Mouse (Mus musculus) embryonic facial prominence, embryonic 14.5 days (tissue): ENCODE results near the gene Cgrrf1. TPM values are rescaled to one million over a fixed set of nuclear protein-coding genes. Genes with fewer than 3 reads are reported as not detected.

ENCODE experiments used
- ATAC-seq: fragments of 200-750 bp; cut with Nextera tagmentation; 2 replicates; pipeline ENCODE4 v1.8.0; 2017; ENCODE audit warnings: low read depth, moderate number of reproducible peaks, moderate TSS enrichment
- DNase-seq: peaks from one replicate; pipeline ENCODE4 v3.0.0-alpha.2; 2015; ENCODE audit warnings: low spot score
- H3K27ac ChIP-seq: fragments of 300-500 bp; sonication (generic); replicated peaks from 2 replicates; pipeline ENCODE4 v1.5.1; 2014; ENCODE audit warnings: low read depth, mild to moderate bottlenecking, low read length, moderate library complexity
- H3K27me3 ChIP-seq: fragments of 300-500 bp; sonication (generic); replicated peaks from 2 replicates; pipeline ENCODE4 v1.6.1; 2014; ENCODE audit warnings: low read length; ENCODE audit not compliant: control insufficient read depth, insufficient read depth
- H3K36me3 ChIP-seq: fragments of 300-500 bp; sonication (generic); 2 replicates; pipeline ENCODE4 v1.6.1; 2014; ENCODE audit warnings: low read length, mixed read lengths; ENCODE audit not compliant: control insufficient read depth, insufficient read depth
- H3K4me1 ChIP-seq: fragments of 300-500 bp; sonication (generic); 2 replicates; pipeline ENCODE4 v1.6.1; 2014; ENCODE audit warnings: antibody characterized with exemption, low read length; ENCODE audit not compliant: control insufficient read depth, insufficient read depth
- H3K4me2 ChIP-seq: fragments of 300-500 bp; sonication (generic); 2 replicates; pipeline ENCODE4 v1.6.1; 2014; ENCODE audit warnings: low read depth, mild to moderate bottlenecking, low read length, moderate library complexity, mixed read lengths
- H3K4me3 ChIP-seq: fragments of 300-500 bp; sonication (generic); 2 replicates; pipeline ENCODE4 v1.5.1; 2014; ENCODE audit warnings: low read depth, mild to moderate bottlenecking, low read length
- H3K9ac ChIP-seq: fragments of 300-500 bp; sonication (generic); 2 replicates; pipeline ENCODE4 v1.6.1; 2014; ENCODE audit warnings: low read depth, mild to moderate bottlenecking, low read length, moderate library complexity, mixed read lengths
- H3K9me3 ChIP-seq: fragments of 300-500 bp; sonication (generic); 2 replicates; pipeline ENCODE4 v1.6.1; 2016; ENCODE audit warnings: low read length; ENCODE audit not compliant: control insufficient read depth
- WGBS: fragments of 180-500 bp; shearing (Covaris S2); extraction: QIAGEN DNeasy Blood & Tissue Kit; methylation state at CpG from one replicate; pipeline ENCODE4 v1.1.7; 2014; 5-methylcytosine and 5-hydroxymethylcytosine counted together
- polyA plus RNA-seq: library from polyadenylated mRNA; unstranded; fragments of >200 nt; fragmentation: Nextera tagmentation; extraction: Ambion mirVana; gene quantifications from 2 replicates; pipeline ENCODE4 v1.2.1, GENCODE M21; 2014

Cgrrf1 gene
- polyA plus RNA-seq, 1 experiment from 2014 or later: 28.7 TPM

DNA sequence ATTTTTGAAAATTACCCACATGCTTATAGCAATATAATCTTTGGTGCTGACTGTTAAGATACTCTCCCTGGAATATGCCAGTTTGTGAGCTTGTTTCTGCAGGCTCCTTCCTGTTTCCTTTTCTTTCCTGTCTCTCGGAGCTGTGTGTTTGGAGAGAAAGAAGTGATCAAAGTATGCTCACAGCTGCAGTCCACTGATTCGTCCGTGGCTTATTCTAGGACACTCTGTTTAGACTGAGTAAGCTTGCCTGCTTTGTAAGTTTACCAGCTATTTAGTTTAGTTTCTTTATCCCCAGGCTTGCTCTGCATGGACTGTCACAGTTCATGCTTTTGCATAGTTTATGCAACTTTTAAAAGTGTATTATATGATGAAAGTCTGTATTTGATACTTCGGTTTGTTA lies 7.4 kb downstream of the Cgrrf1 start:
- Histone ChIP-seq H3K4me1 (no peaks in the 10 kb centered on the region), H3K27ac (no peak overlapping the region), H3K36me3 (peaks cover 22% of the 10 kb centered on the region; the same call in 1 of the 2 replicates), H3K4me3 (no peak overlapping the region), H3K9me3 (no peaks in the 10 kb centered on the region), H3K9ac (no peak overlapping the region), H3K4me2 (no peak overlapping the region), H3K27me3 (no peaks in the 10 kb centered on the region)
- 0 out of 2 replicates have a peak, but pooled peaks have one; percentile 33 for ATAC-seq
- DNase-seq: no peak
- WGBS: 56% methylated on average over 4 of the region's 4 CpGs

GRCm38 (mm10) chr14:46845706-46846105 lies 13.8 kb downstream of the Cgrrf1 start:
- DNase-seq (no peak), ATAC-seq (no peak)
- Histone ChIP-seq H3K4me3 (no peak overlapping the region), H3K4me2 (no peak overlapping the region), H3K4me1 (no peaks in the 10 kb centered on the region), H3K36me3 (peaks cover 23% of the 10 kb centered on the region), H3K9ac (no peak overlapping the region), H3K27ac (no peak overlapping the region), H3K9me3 (no peaks in the 10 kb centered on the region), H3K27me3 (no peaks in the 10 kb centered on the region)
- 94% methylated on average over 11 of the region's 11 CpGs for WGBS

DNA sequence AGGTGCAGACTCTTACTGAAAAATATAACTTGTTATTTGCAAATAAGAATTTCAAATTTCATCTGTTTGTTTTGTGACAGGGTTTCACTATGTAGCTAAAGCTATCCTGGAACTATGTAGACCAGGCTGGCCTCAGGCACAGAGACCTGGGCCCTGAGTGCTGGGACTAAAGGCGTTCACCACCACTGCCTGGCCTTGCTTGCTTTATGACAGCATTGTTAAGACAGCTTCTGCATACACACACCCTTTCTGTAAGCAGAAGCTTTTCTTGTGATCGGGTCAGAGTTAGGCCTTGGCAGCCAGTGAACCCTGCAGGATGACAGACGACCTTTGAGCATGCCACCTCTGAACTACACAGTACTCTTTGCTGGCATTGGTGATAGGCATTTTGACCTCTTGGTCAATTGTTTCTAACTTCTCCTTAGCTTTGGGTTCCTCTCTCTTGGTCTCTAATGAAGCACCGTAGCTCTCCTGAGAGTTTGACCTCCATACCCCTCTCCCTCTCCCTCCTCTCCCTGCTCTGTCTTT lies 16.2 kb downstream of the Cgrrf1 start:
- Histone ChIP-seq H3K4me1 (no peaks in the 10 kb centered on the region), H3K4me2 (no peak overlapping the region), H3K27me3 (no peaks in the 10 kb centered on the region), H3K4me3 (no peak overlapping the region), H3K9ac (no peak overlapping the region), H3K27ac (no peak overlapping the region), H3K9me3 (no peaks in the 10 kb centered on the region), H3K36me3 (peaks cover 7% of the 10 kb centered on the region; the same call in 1 of the 2 replicates)
- DNase-seq: no peak
- 85% methylated on average over 4 of the region's 4 CpGs for WGBS
- ATAC-seq: no peak

DNA sequence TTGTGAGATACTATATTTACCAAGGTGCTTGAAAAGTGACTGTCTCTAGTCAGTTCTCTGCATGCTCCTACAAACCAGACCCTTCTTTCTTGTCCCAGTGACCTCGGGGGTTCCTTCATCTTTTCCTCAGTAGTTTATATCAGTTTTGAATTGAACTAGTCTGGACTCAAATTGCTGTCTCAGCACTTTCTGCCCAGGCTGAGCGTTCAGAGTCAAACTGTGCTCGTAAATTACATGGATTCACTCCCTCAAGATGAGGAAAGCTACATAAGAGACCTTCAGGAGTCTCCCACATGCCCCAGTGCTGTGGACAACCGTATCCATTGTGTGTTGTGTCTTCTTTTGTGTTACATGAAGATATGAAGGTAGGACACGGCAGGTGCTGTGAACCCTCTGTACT lies 16.8 kb downstream of the Cgrrf1 start:
- Histone ChIP-seq H3K4me2 (no peak overlapping the region), H3K4me3 (no peak overlapping the region), H3K9me3 (no peaks in the 10 kb centered on the region), H3K27me3 (no peaks in the 10 kb centered on the region), H3K27ac (no peak overlapping the region), H3K36me3 (peaks cover 10% of the 10 kb centered on the region; the same call in 1 of the 2 replicates), H3K9ac (no peak overlapping the region), H3K4me1 (no peaks in the 10 kb centered on the region)
- no peak for ATAC-seq
- 83% methylated on average over 5 of the region's 5 CpGs for WGBS
- DNase-seq: no peak

- 92% methylated on average over 1 of the region's 1 CpGs for WGBS
- H3K27ac ChIP-seq: no peak overlapping the region
- no peak overlapping the region for H3K4me3 ChIP-seq
- no peak overlapping the region for H3K9ac ChIP-seq
- peaks cover 18% of the 10 kb centered on the region for H3K36me3 ChIP-seq
- H3K9me3 ChIP-seq: no peaks in the 10 kb centered on the region
- DNase-seq: no peak
- H3K4me1 ChIP-seq: no peaks in the 10 kb centered on the region
- no peak overlapping the region for H3K4me2 ChIP-seq
- no peak for ATAC-seq
- H3K27me3 ChIP-seq: no peaks in the 10 kb centered on the region
These were observed 17.8 kb downstream of the Cgrrf1 start for GRCm38 (mm10) chr14:46849769-46850168.

DNA sequence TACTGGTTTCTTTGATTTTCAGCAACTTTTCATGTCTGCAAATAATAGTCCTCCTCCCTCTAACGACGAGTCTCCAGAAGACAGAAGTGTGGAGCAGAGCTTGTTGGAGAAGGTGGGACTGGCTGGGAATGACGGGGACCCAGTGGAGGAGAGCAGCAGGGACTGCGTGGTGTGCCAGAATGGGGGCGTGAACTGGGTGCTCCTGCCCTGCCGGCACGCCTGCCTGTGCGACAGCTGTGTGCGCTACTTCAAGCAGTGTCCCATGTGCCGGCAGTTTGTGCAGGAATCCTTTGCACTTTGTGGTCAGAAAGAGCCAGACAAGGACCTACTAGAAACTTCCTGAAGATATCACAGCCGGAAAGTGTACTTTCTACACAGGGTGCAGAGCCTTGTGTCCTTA lies 21.8 kb downstream of the Cgrrf1 start:
- ATAC-seq: no peak

DNA sequence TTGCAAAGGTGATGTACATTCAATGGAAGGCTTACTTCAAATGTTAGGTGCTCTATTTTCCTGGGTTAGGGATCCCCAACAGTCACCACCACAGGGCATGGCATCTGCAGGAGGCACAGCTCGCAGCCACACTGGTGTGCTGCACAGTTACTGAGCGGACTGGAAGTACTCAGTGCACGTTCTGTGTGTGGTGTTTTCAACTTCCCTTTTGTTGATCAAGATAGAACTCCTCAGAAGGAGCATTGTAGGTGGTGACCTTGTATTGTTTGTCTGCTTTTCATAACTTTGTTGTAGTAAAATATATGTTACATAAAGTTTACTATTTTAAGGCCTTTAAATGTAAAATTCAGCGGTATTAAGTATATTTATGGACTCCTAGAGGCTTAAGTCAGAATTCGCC lies 31.0 kb downstream of the Cgrrf1 start:
- WGBS: 88% methylated on average over 5 of the region's 5 CpGs
- no peak for ATAC-seq

More for the DNA sequence above, 21.8 kb downstream of the Cgrrf1 start:
- no peak overlapping the region for H3K27ac ChIP-seq
- peaks cover 16% of the 10 kb centered on the region; the same call in 1 of the 2 replicates for H3K36me3 ChIP-seq
- no peak overlapping the region for H3K4me3 ChIP-seq
- no peak overlapping the region for H3K4me2 ChIP-seq
- peak overlapping the region; percentile 8; the same call in 1 of the 2 replicates for H3K9ac ChIP-seq
- WGBS: 76% methylated on average over 11 of the region's 11 CpGs
- no peaks in the 10 kb centered on the region for H3K4me1 ChIP-seq
- no peaks in the 10 kb centered on the region for H3K9me3 ChIP-seq
- no peak for DNase-seq
- H3K27me3 ChIP-seq: no peaks in the 10 kb centered on the region

GRCm38 (mm10) chr14:46880935-46881334 lies 49.0 kb downstream of the Cgrrf1 start:
- Histone ChIP-seq H3K9ac (no peak overlapping the region), H3K27ac (no peak overlapping the region), H3K36me3 (no peaks in the 10 kb centered on the region), H3K9me3 (no peaks in the 10 kb centered on the region), H3K4me3 (peak overlapping the region; percentile 82; the same call in 1 of the 2 replicates), H3K27me3 (no peaks in the 10 kb centered on the region), H3K4me1 (peaks cover 10% of the 10 kb centered on the region; the same call in 1 of the 2 replicates), H3K4me2 (peak overlapping the region; percentile 96)
- ATAC-seq (no peak), DNase-seq (peak; percentile 67)
- 7% methylated on average over 10 of the region's 10 CpGs for WGBS

More for the DNA sequence above, 31.0 kb downstream of the Cgrrf1 start:
- no peak overlapping the region for H3K27ac ChIP-seq
- no peaks in the 10 kb centered on the region for H3K4me1 ChIP-seq
- no peaks in the 10 kb centered on the region for H3K9me3 ChIP-seq
- no peak overlapping the region for H3K4me2 ChIP-seq
- no peak overlapping the region for H3K4me3 ChIP-seq
- no peak for DNase-seq
- H3K27me3 ChIP-seq: no peaks in the 10 kb centered on the region
- no peak overlapping the region for H3K9ac ChIP-seq
- no peaks in the 10 kb centered on the region for H3K36me3 ChIP-seq
